Mouse (Mus musculus) layer of hippocampus, adult 8-10 months (tissue): Measurements from ENCODE around the gene Zcchc8. TPM values are rescaled to one million over a fixed set of nuclear protein-coding genes. Genes with fewer than 3 reads are reported as not detected.
"Not testable (repeated sequence)": the region's sequence is repeated elsewhere in the genome, so short reads cannot be mapped to it uniquely, and the experiment has no call there.

Experiments used
- DNase-seq, 2 experiments: peaks; one replicate each; pipeline ENCODE4 v3.0.0; 2022; ENCODE audit warnings: low spot score in 2 of 2
- total RNA-seq, 4 experiments: library from RNA; stranded (reverse); gene quantifications; 2 replicates each; pipeline ENCODE4 v1.2.4; 2022

Gene Zcchc8
- total RNA-seq, result 10 to 100 TPM; 41.5 to 54.4 (median 50.4) TPM

GRCm38 (mm10) chr5:123720328-123721311, at the start of gene Zcchc8:
TSS of gene Zcchc8 (minus strand) at chr5:123721100.
- peak; percentile 97 for DNase-seq

DNA sequence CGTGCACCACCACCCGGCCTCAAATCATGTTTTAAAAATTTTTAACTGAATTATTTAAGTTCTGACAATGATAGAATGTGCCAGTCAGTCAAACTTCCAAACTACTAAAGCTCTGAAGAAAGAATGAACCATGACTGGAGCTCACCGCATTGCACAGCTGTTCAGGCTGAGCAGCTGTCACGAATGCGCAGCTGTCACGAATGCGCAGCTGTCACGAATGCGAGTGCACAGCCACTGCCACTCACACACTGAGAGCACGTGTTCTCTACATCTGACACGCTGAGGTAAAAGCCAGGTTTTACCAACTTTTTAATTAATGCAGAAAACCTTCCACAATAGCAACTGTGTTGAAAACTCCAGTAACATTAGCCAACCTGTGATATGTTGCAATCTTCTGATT, 45.6 kb upstream of the Zcchc8 start:
- not testable (repeated sequence) for DNase-seq

DNA sequence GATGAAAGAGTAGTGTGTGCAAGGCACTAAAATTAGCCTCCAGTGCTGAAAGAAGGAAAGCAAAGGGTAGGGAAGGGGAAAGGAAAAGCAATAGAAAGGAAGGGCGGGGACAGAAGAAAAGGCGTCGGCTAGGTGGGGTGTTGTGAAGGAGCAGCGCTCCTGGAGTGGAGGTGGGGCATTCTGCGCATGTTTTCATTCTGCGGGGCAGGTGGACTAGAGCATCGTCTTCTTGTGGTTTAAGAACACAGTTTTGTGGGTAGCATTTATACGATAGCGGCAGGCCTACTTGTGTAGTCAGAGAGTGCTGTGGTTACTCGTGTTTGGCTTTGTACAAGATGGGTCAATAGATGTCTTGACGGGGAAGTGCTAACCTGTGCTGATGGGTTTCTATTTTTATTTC, 44.6 kb upstream of the Zcchc8 start:
- no peak for DNase-seq

DNA sequence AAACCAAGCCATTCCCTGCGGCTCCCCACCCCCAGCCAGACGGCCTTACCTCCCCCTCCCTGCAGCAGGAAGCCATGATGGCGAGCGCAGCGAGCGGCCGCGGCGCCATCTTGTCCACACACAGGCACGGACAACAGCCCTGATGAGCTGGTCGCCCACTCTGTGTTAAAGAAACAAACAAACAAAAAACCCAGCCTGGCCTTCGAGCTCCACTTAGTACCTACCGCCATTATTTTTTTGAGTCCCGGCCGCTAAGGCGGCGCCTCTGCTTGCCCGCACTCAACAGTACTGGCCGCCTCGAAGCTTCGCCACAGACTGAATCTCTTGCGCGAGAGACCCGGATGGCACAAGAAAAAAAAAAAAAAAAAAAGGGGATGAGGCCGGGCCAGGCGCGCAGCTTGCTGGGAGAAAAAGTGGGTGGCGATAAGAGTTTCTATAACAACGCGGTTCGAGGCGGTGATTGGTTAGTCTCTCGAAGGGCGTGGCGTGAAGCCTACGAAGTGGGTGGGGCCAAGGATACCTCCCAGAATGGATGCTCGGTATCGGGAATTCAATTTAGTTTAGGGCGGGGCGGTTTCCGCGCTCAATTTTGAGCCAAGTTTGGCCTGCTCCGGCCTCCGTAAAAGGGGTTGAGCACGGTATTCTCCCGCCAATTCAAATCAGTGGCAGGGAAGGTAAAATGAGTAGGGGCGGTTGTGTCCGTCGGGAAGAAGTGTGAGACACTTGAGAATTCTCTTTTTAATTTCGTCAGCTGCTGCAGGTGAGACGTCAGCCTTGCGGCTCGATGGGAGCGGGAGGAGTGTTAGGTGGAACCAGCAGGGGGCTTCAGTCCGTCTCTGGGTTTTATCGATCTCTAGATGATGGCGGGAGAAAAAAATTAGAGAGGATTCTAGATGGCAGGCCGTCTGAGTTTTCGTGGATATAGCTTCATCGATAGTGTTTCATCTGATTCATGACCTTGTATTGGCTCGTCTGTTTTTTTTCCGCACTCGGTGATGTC, 28.5 kb upstream of the Zcchc8 start, which contains the start of the genes Rsrc2 and Kntc1:
Gene Rsrc2 (minus strand): TSS at position 350 of the 1,000 bp plus-strand sequence.
Gene Kntc1 (plus strand): TSS at position 652 of the 1,000 bp plus-strand sequence.
- DNase-seq, result peak; percentile 99

DNA sequence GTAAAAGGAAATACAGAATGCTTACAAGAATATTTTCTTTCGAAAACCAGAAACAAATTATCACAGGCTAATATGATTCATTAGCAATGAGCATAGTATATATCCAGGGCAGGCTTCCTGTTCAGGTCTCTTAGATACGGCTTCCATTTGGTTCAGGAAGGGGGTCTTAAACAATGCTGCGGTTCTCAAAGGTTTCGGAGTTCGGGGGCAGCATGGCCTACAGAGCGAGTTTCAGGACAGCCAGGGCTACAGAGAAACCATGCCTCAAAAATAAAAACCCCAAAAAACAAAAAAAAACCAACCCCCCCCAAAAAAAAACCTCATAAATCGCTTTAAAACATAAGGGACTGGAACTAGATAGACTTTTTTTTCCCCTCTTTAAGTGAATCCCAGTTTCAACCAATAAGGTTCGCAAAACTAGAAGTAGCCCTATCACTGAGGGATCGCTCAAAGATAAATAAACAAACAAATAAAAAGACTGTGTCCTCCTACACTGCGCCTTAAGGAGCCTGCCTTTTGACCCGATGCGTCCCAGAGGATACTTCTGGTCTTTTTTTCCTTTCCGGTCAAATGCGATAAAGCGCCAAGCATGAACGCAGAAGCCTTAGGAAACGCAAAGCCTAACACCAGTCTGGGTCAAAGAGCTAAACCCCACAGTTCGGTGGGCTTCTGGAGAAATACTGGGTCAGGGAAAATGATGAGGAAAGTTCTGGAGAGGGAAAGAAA, 27.6 kb upstream of the Zcchc8 start:
- no peak for DNase-seq

DNA sequence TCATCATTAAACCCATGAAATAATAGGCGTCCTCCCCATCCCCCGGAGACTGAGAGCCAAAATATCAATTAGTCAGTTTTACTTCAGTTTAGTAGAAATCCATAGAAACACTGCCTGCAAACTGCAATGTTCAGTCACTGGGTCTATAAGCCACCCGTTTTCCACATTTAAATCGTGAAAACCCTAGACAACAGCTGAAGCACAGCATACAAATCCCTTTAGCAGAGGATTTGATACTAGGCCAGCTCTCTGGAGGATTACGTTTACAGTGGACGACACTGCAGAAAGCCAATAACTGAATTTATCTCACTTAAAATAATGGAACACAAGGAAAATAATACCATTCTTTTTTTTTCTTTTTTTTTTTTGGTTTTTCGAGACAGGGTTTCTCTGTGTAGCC, 26.7 kb upstream of the Zcchc8 start:
- DNase-seq, result no peak

- DNase-seq, result no peak
Measured at GRCm38 (mm10) chr5:123746253-123746652, 25.4 kb upstream of the Zcchc8 start.

GRCm38 (mm10) chr5:123744358-123744757, 23.5 kb upstream of the Zcchc8 start:
- DNase-seq, result no peak

DNA sequence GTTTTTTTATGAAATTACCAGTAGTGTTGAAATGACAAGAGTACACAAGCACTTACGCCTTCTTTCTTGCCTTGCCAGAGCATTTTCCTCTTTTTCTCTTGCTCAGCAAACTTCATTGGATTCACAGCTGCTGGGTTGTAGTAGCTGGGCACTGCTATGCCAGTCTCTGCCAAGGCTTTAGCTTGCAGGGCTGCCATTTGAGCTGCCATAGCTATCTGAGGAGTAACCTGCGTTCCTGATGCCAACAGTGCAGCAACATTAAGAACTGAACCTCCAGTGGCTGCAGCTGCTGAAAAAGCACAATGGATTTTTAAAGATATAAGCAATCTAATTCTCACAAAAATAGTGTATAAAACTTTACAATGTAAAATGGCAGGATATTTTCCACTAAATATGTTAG, 10.1 kb upstream of the Zcchc8 start:
- no peak for DNase-seq

DNA sequence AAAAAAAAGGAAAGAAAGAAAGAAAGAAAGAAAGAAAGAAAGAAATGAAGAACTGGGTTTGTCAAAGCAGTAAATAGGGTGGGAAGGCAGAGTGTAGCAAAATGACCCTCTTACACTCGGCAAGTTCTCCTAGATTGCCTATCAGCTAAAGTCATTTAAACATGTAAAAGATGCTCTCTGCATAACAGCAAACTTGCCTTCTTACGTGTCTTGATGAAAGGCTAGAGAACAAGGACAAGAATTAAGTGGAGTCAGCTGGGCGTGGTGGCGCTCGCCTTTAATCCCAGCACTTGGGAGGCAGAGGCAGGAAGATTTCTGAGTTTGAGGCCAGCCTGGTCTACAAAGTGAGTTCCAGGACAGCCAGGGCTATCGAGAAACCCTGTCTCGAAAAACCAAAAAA, 2.9 kb upstream of the Zcchc8 start:
- not testable (repeated sequence) for DNase-seq

DNA sequence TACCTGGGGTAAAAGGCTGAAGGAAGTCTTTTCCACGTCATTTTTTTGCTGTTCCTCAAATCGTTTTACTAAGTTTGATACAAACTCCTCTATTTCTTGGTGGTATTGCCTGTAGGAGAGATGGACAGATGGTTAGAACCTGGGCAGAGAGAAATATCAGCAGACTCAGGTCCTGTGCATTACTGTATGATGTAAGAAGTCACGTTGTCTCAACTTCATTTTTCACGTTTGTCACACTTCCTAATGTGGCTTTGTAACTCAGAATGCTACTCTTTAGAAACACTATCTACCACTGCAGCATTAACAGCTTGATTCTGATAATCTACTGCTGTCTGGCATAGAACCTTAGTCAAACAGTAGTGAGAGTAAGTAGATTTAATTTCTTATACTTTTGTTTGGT, 6.3 kb downstream of the Zcchc8 start:
- DNase-seq, result no peak

DNA sequence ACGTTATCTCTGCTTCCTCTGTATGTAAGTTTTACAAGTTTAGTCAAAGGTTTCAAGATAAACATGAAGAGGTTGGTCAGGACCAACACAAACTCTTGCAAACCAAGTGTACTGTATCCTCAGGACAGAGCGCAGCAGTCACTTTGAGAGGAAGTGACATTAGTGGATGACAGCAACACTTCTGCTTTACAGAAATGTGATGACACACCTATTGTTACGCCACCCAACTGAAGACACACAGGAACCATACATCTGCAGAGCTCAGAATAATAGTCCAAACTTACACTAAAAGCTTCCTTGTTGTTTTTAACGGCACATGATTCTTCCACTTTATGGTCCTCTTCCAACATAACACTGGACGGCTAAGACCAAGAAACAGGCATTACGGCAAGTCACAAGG, 7.1 kb downstream of the Zcchc8 start:
- DNase-seq, result no peak

- no peak for DNase-seq
Measured at GRCm38 (mm10) chr5:123709571-123709970, 11.3 kb downstream of the Zcchc8 start.

GRCm38 (mm10) chr5:123708598-123708997, 12.3 kb downstream of the Zcchc8 start:
- peak; percentile 29 to 59 for DNase-seq

DNA sequence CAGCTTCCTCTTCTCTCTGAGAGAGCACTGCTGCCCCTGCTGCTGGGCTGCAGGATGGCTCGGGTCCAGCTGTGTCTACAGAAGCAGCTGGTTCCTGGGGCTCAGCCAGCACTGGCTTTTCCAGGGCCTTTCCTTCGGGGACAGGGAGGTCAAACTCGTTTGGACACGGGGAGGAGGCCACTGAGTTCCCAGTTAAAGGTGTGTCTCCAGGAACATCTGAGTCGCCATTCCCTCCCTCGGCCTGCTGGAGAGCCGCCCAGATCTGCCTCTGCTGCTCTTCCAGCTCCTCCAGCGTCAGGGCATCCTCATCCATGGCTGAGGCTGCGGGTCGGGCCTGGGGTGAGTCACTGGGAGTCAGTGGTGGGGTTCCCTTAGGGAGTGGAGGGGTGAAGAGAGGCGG, 20.3 kb downstream of the Zcchc8 start:
- DNase-seq, result peak; percentile 12 to 21

- peak; percentile 38 to 50 for DNase-seq
Measured at GRCm38 (mm10) chr5:123699198-123699597, 21.7 kb downstream of the Zcchc8 start.

DNA sequence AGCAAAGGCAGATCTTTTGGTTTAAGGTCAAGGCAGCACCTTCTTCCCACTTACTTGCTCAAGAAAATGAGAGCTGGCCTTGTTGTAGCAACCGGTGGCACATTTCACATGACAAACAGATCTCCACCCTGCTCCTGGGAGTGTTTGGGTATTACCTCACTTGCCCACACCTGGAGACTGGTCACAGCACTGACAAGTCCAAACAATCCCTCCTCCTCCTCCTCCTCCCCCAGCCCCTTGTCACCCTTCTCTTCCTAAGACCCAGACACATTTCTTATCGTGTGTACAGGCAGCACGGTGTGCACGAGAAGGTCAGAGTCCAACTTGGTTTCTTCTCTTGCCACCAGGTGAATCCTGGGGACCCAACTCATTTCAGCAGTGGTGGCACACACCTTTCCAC, 23.9 kb downstream of the Zcchc8 start:
- no peak for DNase-seq

- no peak for DNase-seq
Measured at GRCm38 (mm10) chr5:123696244-123696643, 24.7 kb downstream of the Zcchc8 start.

DNA sequence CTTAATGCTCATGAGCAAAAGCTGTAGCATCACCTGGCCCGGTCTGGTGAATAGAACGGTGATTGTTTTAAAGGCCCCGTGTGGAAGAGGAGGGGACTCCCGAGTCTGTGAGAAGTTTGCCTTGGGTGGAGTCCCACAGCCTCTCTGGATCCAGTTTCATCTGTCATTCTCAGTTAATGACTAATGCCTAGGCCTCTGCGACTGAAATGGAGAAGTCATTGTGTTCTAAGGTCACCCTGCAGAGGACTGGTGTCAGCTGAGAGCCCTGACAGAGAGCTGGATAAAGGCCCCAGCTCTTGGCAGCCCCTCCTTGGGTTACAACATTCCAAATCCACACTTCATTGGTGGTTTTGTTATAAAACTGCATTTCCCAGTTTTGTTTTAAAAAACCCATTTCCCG, 26.4 kb downstream of the Zcchc8 start:
- DNase-seq, result no peak

DNA sequence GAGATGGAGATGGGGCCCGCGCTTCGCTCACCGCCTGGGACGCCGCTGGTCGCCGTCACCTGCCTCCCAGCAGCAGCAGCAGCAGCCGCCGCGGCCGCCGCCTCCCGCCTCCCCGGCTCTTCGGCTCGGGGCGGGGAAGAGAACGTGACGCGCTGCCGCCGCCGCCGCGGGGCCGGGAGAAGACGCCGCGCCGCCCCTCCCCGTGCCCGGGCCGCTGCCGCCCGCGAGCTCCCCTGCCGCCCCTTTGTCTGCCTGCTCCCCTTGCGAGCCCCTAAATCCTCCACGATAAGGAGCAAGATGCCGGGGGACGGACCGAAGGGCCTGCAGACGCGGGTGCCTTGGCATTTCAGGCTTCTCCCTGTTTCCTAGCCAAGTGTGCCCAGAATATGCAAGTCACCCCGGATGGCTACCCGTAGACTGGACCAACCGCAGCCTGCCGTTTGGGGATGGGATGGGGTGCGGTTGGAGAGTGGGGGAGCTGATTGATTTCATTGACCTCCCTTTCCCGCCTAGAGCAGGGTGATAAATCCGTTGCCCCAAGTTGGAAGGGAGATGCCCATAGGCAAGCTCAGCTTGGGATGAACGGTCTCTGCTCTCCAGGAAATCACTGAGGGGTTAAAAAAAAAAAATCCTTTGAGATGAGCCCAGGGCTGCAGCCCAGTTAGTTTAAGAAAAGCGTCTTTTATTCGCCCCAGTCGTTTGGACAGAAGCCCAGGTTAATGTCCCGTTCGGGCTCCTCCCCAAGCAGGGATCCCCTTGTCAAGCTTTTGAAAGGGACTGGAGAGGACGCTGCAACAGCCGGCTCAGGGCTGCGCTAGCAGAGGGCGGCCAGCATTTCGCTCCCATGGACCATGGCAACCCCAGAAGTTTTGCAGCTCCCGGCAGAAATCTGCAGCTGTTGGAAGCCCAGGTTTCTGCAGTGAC, 36.4 kb downstream of the Zcchc8 start, which contains the start of gene Clip1:
Gene Clip1 (minus strand): TSS at position 398 of the 924 bp plus-strand sequence.
- peak; percentile 44 to 55 for DNase-seq
